Mouse (Mus musculus): ENCODE measurements at regions not wholly inside any gene's neighbourhood (a gene's known extent, or its start where the extent isn't known, plus 50 kb on each side); places are given as distances from the start of the nearest gene placed in this dataset.

GRCm38 (mm10) chr6:122394160-122394559, 53.8 kb upstream of the Phc1 start:
- no peak for ATAC-seq (ENCODE audit: insufficient number of reproducible peaks, low FRiP score, low TSS enrichment)

GRCm38 (mm10) chr6:122393231-122393881, 53.0 kb upstream of the Phc1 start:
- ATAC-seq (ENCODE audit: insufficient number of reproducible peaks, low FRiP score, low TSS enrichment) = no peak

- peak; percentile 80 for ATAC-seq (ENCODE audit: insufficient number of reproducible peaks, low FRiP score, low TSS enrichment)
These were observed 51.6 kb upstream of the Phc1 start for GRCm38 (mm10) chr6:122391725-122392667.

- ATAC-seq (ENCODE audit: insufficient number of reproducible peaks, low FRiP score, low TSS enrichment) = no peak
These were observed 50.8 kb upstream of the Phc1 start for GRCm38 (mm10) chr6:122391126-122391525.

- no peak for ATAC-seq (ENCODE audit: insufficient number of reproducible peaks, low FRiP score, low TSS enrichment)
These were observed 50.4 kb upstream of the Phc1 start for GRCm38 (mm10) chr6:122390720-122391119.
